Mouse (Mus musculus) urinary bladder, postnatal 36 days (tissue): ENCODE measurements around the gene Olfr800.

Source experiments
- DNase-seq, 2 experiments: peaks; one replicate each; pipeline ENCODE4 v3.0.0; 2022; ENCODE audit warnings: low spot score in 2 of 2, mixed read lengths in 1 of 2

Olfr800 gene

DNA sequence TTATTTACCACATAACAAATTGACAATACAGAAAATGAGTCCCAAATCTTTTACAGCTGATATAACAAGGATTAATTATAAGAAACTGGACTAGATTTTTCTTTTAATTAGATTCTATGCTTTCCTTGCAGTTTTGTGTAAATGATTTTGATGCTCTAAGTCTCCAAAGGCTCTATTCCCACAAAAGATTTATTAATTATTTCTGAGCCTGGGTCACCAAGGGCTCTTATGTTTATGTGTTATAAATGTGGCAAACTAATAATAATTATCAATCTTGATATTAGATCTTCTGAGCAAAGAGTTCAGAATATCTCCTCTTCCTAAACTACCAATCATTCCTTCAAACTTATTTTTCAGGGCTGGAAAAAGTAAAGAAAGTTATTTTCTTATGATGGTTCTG lies at the start of gene Olfr800:
Gene Olfr800, plus strand, starts transcription at position 301 of the 400 bp plus-strand sequence.
- DNase-seq, result no peak

GRCm38 (mm10) chr10:129612470-129612869 lies 45.0 kb upstream of the Olfr800 start, which contains the start of gene Olfr796:
Olfr796 (minus strand) TSS chr10:129612570.
- no peak for DNase-seq

- no peak for DNase-seq
Observed at GRCm38 (mm10) chr10:129621724-129622123, 35.8 kb upstream of the Olfr800 start.

DNA sequence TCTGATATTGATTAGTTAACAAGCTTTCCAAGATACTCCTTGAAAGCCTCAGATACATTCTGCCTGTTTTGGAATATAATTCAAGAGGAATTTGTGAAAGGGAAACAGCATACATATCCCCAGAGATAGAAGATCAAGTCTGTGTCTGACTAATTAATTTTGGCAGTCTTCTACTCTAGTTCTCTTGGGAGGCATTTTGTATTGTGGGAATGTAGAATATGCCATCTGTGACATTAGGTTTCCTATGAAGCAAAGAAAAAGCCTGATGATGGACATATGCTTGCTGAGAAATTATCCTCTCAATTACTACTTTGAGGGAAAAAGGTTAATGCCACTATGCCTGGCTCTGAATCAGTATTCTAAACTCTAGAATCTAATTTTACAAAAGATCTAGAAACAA lies 34.2 kb upstream of the Olfr800 start:
- no peak for DNase-seq

DNA sequence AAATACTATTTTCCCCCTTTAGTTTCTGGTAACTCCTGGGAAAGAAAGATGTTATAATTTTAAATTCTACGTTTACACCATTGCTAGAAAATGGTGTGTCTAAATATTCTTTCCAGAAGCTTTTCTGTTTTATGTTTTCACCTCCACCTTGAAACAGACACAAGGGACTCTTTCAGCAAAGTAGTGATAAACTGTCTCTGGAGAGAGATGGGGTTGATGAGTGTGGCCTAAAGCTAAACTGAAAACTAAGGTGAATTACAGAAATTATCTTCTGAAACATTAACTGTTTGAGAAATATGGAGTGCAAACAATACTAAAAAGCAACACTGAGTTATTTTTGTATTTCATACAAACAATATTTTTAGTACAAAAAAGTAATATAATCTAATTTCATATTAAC lies 29.7 kb upstream of the Olfr800 start, which contains the start of gene Olfr798:
Gene Olfr798, minus strand, starts transcription at position 101 of the 400 bp plus-strand sequence.
- DNase-seq, result no peak

- no peak for DNase-seq
Observed at GRCm38 (mm10) chr10:129637184-129637583, 20.3 kb upstream of the Olfr800 start, which contains the start of gene Olfr799. Olfr799 (plus strand) TSS chr10:129637484.

DNA sequence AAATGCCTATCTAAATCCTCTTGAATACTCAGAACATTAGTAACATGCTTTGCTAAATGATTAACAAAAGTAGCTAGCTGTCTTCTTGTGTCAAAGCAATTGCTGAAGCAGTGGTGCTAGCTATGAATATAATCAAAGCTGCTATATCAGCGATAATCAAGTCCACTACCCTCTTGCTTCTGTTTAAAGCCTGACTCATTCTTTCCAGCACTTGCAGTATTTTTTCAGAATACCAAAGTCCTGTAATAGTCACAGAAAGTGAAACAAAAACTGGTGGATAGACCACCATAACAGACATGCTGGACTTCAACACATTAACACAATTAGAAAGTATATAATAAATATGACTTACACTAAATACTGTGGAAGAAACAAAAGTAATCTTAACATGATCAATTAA lies 5.7 kb upstream of the Olfr800 start:
- DNase-seq, result no peak

GRCm38 (mm10) chr10:129673765-129674164 lies 16.3 kb downstream of the Olfr800 start, which contains the start of gene Olfr801:
Olfr801 (minus strand) TSS chr10:129673865.
- no peak for DNase-seq

DNA sequence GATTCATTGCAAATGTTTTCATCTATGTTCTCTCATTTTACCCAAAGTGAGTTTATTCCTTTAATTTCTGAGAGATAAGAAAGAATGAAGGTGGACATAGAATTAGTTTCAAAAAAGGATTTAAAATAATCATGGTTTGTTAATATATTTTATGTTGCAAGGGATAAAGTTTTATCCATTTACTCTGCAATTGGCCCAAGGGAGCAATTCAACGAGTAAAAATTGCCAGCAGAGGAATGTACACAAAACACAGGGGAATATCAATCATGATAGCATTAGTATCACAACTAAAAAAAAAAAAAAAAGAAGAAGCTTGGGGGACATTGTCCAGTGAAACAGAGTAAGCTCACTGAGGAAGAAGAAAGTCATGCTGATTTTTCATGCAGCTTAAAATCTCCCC lies 30.6 kb downstream of the Olfr800 start, which contains the start of gene Olfr802:
Gene Olfr802, minus strand, starts transcription at position 101 of the 400 bp plus-strand sequence.
- DNase-seq, result no peak

DNA sequence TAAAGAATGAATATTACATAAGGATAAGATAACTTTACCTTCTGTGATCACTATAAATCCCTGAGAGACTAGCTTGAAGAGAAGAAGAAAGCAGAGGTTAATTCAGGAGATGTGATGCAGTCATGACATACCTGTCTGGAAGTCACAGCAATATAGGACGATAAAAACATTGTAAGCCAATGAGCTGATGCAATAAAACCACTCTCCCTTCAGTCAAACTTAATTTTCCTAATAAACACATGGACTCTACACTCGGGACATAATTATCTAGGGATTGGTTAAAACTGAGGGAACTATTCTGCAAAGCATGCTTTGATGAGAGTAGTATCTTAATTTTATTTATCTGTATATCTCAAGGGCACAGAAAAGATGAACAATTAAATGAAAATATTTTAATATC lies 36.7 kb downstream of the Olfr800 start, which contains the start of gene Olfr803:
Gene Olfr803, minus strand, starts transcription at position 101 of the 400 bp plus-strand sequence.
- no peak for DNase-seq

GRCm38 (mm10) chr10:129702910-129703309 lies 45.4 kb downstream of the Olfr800 start, which contains the start of gene Olfr804:
Olfr804 (plus strand) TSS chr10:129703210.
- no peak for DNase-seq
